ENCODE assay signal across 8 mouse cellular contexts in genomic region chr11:5485193-5486011, GRCm38 (mm10). TPM values are rescaled to one million over a fixed set of nuclear protein-coding genes. Genes with fewer than 3 reads are reported as not detected.
DNase-seq lines count a peak whose midpoint lies in the region; ATAC-seq lines count a peak whose summit lies in the region.

No protein-coding gene starts in this region.

- H3K4me3 ChIP-seq in intestine, embryonic 15.5 days (replicated peaks) = peak overlapping the region; percentile 39

- H3K27ac ChIP-seq in intestine, embryonic 15.5 days = peak overlapping the region; percentile 27; the same call in 1 of the 2 replicates

- no peaks in the 10 kb centered on the region for H3K36me3 ChIP-seq in intestine, embryonic 15.5 days

- peak overlapping the region; percentile 31; the same call in 1 of the 2 replicates for H3K9ac ChIP-seq in intestine, embryonic 15.5 days

- peak; percentile 87 for DNase-seq in adrenal gland, postnatal 10 days
- peak; percentile 81 for DNase-seq in embryo, embryonic 11.5 days (ENCODE audit: low read depth, low spot score)
- peak; percentile 72 to 79 for DNase-seq in gastrocnemius, postnatal 36 days
- DNase-seq in left cerebral cortex, postnatal 14 days (ENCODE audit: low spot score in 2 of 2) = peak; percentile 91 to 92
- DNase-seq in right cerebral cortex, postnatal 14 days = peak; percentile 82
- DNase-seq in urinary bladder, postnatal 4 days (ENCODE audit: low spot score in 2 of 2) = peak; percentile 65 to 84

- WGBS in intestine, embryonic 15.5 days = 11% methylated on average over 15 of the region's 15 CpGs

- ATAC-seq in intestine, embryonic 15.5 days = peak; percentile 86
- ATAC-seq in megakaryocyte-erythroid progenitor cell, adult 5-6 weeks (replicated peaks; ENCODE audit: low FRiP score, low TSS enrichment, poor library complexity, severe bottlenecking) = peak; percentile 93

- intact Hi-C loops in gastrocnemius, postnatal 36 days (cut with DNase I) = loop anchor here (1.0 to 10.0 kb wide), 4 partner anchors 143 to 409 kb away; partner anchors contain the start of genes Dbnl and Myl7
- intact Hi-C loops in left cerebral cortex, postnatal 14 days (cut with DNase I) = loop anchor here (2.0 to 5.0 kb wide), 3 partner anchors 37 to 207 kb away; partner anchors contain the start of gene Xbp1

- H3K27me3 ChIP-seq in intestine, embryonic 15.5 days (replicated peaks) = no peaks in the 10 kb centered on the region

- H3K4me2 ChIP-seq in intestine, embryonic 15.5 days (replicated peaks) = peak overlapping the region; percentile 72

- peaks cover 4% of the 10 kb centered on the region; the same call in 1 of the 2 replicates for H3K4me1 ChIP-seq in intestine, embryonic 15.5 days (replicated peaks)

- H3K9me3 ChIP-seq in intestine, embryonic 15.5 days = no peaks in the 10 kb centered on the region

RNA-seq across cellular contexts. Expression of gene Xbp1, which starts 35.1 kb away (rescaled TPM):
- total RNA-seq in adrenal gland, postnatal 10 days (2021) = 100 to 1,000 TPM; 100 to 121 TPM
- 10 to 100 TPM; 49.4 to 66.7 TPM for total RNA-seq in gastrocnemius, postnatal 36 days (2021)
- polyA plus RNA-seq in intestine, embryonic 15.5 days (2015; fragmentation: Nextera tagmentation; extraction: Ambion mirVana) = 237 and 255 TPM in 2 replicates
- total RNA-seq in left cerebral cortex, postnatal 14 days (2021) = 10 to 100 TPM; 79.2 to 97.0 TPM
- 32.9 and 35.4 TPM in 2 replicates for total RNA-seq in megakaryocyte-erythroid progenitor cell, adult 5-6 weeks (2014; fragmentation: Nextera tagmentation)
- total RNA-seq in megakaryocyte-erythroid progenitor cell, adult 5-6 weeks (2017) = 32.5 and 52.3 TPM in 2 replicates

RNA-seq across cellular contexts. Expression of gene Znrf3, which starts 40.8 kb away (rescaled TPM):
- total RNA-seq in adrenal gland, postnatal 10 days (2021) = 10 to 100 TPM; 23.9 to 29.3 TPM
- 1 to 10 TPM; 4.3 to 6.9 TPM for total RNA-seq in gastrocnemius, postnatal 36 days (2021)
- 9.0 and 9.6 TPM in 2 replicates for polyA plus RNA-seq in intestine, embryonic 15.5 days (2015; fragmentation: Nextera tagmentation; extraction: Ambion mirVana)
- total RNA-seq in left cerebral cortex, postnatal 14 days (2021) = 10 to 100 TPM; 22.1 to 23.9 TPM
- 12.2 and 13.7 TPM in 2 replicates for total RNA-seq in megakaryocyte-erythroid progenitor cell, adult 5-6 weeks (2014; fragmentation: Nextera tagmentation)
- 3.8 and 4.6 TPM in 2 replicates for total RNA-seq in megakaryocyte-erythroid progenitor cell, adult 5-6 weeks (2017)

RNA-seq across cellular contexts. Expression of gene Ccdc117, which starts 56.6 kb away (rescaled TPM):
- 10 to 100 TPM; 19.2 to 21.5 TPM for total RNA-seq in adrenal gland, postnatal 10 days (2021)
- total RNA-seq in gastrocnemius, postnatal 36 days (2021) = 10 to 100 TPM; 15.6 to 15.9 TPM
- 15.4 and 17.7 TPM in 2 replicates for polyA plus RNA-seq in intestine, embryonic 15.5 days (2015; fragmentation: Nextera tagmentation; extraction: Ambion mirVana)
- 10 to 100 TPM; 10.8 to 11.7 TPM for total RNA-seq in left cerebral cortex, postnatal 14 days (2021)
- total RNA-seq in megakaryocyte-erythroid progenitor cell, adult 5-6 weeks (2014; fragmentation: Nextera tagmentation) = 16.7 and 23.1 TPM in 2 replicates
- total RNA-seq in megakaryocyte-erythroid progenitor cell, adult 5-6 weeks (2017) = 34.6 and 42.4 TPM in 2 replicates

Comparison
In these comparisons a context has a peak if more than half of its experiments do, and no peak if none do; other contexts are left out.
1. Peak in every context shown above with its lines: DNase-seq, ATAC-seq, H3K4me3 ChIP-seq and H3K27ac ChIP-seq.